Mouse (Mus musculus) hindbrain, embryonic 13.5 days (tissue): ENCODE data around the gene Gpc5. TPM values are rescaled to one million over a fixed set of nuclear protein-coding genes. Genes with fewer than 3 reads are reported as not detected.

ENCODE experiments used
- ATAC-seq: fragments of 200-750 bp; cut with Nextera tagmentation; 2 replicates; pipeline ENCODE4 v1.8.0; 2017; ENCODE audit warnings: moderate TSS enrichment; ENCODE audit not compliant: low FRiP score
- H3K27ac ChIP-seq: fragments of 300-500 bp; sonication (generic); 2 replicates; pipeline ENCODE4 v1.5.1; 2015; ENCODE audit warnings: inconsistent platforms, mild to moderate bottlenecking, moderate library complexity
- H3K27me3 ChIP-seq: fragments of 300-500 bp; sonication (generic); 2 replicates; pipeline ENCODE4 v1.6.1; 2015; ENCODE audit warnings: mild to moderate bottlenecking, inconsistent platforms
- H3K36me3 ChIP-seq: fragments of 300-500 bp; sonication (generic); 2 replicates; pipeline ENCODE4 v1.6.1; 2015; ENCODE audit warnings: mild to moderate bottlenecking, inconsistent platforms
- H3K4me1 ChIP-seq: fragments of 300-500 bp; sonication (generic); replicated peaks from 2 replicates; pipeline ENCODE4 v1.6.1; 2015; ENCODE audit warnings: inconsistent platforms
- H3K4me2 ChIP-seq: fragments of 300-500 bp; sonication (generic); 2 replicates; pipeline ENCODE4 v1.6.1; 2015; ENCODE audit warnings: inconsistent platforms, mild to moderate bottlenecking, moderate library complexity
- H3K4me3 ChIP-seq: fragments of 300-500 bp; sonication (generic); 2 replicates; pipeline ENCODE4 v1.5.1; 2015; ENCODE audit warnings: mild to moderate bottlenecking, inconsistent platforms
- H3K9ac ChIP-seq: fragments of 300-500 bp; sonication (generic); 2 replicates; pipeline ENCODE4 v1.6.1; 2015; ENCODE audit warnings: mild to moderate bottlenecking, inconsistent platforms
- H3K9me3 ChIP-seq: fragments of 300-500 bp; sonication (generic); 2 replicates; pipeline ENCODE4 v1.6.1; 2016; ENCODE audit warnings: inconsistent platforms
- WGBS: fragments of 180-500 bp; shearing (Covaris S2); methylation state at CpG from one replicate; pipeline ENCODE4 v1.1.7; 2015; 5-methylcytosine and 5-hydroxymethylcytosine counted together
- polyA plus RNA-seq: library from polyadenylated mRNA; unstranded; fragments of >200 nt; fragmentation: Nextera tagmentation; extraction: Ambion mirVana; gene quantifications from 2 replicates; pipeline ENCODE4 v1.2.1, GENCODE M21; 2015

The Gpc5 gene
- polyA plus RNA-seq, 1 experiment from 2014 or later = 3.9 TPM

DNA sequence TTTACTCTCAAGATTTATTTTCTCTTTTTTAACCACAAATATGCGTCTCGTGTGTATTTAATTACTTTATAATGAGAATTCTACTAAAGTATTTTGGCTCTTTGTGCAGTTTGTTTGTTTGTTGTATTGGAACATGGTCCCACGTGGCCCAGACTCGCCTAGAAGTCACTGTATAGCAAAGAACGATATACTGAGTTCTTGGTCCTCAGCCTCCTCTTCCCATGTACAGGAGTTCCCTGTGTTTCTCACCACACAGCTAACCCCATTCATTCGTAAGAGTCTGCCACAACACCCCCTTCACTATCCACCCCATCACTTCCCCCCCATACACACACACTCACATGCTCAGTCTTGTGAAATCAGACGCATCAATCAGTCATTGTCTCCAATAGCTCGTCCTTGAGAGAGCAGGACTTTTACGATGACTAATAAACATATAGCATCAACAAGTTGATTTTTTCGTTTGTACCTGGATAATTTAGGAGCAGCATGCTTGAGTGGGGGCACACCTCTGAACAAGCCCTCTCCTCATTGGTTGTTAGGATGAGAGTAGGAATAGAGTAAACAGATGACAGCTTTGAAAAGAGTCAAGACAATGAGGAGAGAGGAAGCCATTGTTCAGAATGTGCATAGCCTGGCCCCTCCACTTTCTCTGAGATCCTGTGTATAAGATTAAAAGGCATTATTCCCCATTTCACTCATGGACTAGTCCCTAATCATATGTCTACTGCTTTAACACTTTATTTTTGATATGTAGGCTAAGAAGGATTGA, 740.0 kb downstream of the Gpc5 start:
- 78% methylated on average over 10 of the region's 10 CpGs for WGBS
- no peak overlapping the region for H3K27ac ChIP-seq
- no peaks in the 10 kb centered on the region for H3K9me3 ChIP-seq
- H3K36me3 ChIP-seq = no peaks in the 10 kb centered on the region
- no peaks in the 10 kb centered on the region for H3K27me3 ChIP-seq
- H3K4me3 ChIP-seq = no peak overlapping the region
- H3K9ac ChIP-seq = no peak overlapping the region
- no peak for ATAC-seq
- H3K4me2 ChIP-seq = no peak overlapping the region
- H3K4me1 ChIP-seq = 0 out of 2 replicates have a peak, but pooled peaks cover 3% of the 10 kb centered on the region

DNA sequence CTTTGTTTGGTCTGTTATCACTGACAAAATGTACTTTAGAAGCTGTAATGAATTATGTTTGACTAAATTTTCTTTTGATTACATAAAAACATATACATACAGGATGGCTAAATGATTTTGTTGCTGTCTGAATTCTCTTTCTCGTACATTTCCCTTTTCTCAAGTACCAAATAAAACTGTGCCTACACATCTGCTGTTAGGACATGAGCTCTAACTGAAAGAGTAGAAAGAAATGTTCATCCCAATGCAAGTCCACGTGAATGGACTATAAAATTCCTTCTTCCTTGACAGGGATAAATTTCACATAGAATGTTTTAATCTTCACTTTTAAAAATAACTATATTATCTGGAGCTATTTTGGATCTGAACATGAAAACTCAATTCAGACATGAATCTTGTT, 751.8 kb downstream of the Gpc5 start:
- no peaks in the 10 kb centered on the region for H3K9me3 ChIP-seq
- H3K4me3 ChIP-seq = no peak overlapping the region
- H3K9ac ChIP-seq = no peak overlapping the region
- no peak overlapping the region for H3K4me2 ChIP-seq
- WGBS = 87% methylated on average over 2 of the region's 2 CpGs
- no peaks in the 10 kb centered on the region for H3K36me3 ChIP-seq
- no peaks in the 10 kb centered on the region for H3K27me3 ChIP-seq
- H3K4me1 ChIP-seq = no peaks in the 10 kb centered on the region
- ATAC-seq = no peak
- H3K27ac ChIP-seq = no peak overlapping the region

GRCm38 (mm10) chr14:115844773-115845427, 752.9 kb downstream of the Gpc5 start:
- Histone ChIP-seq H3K4me3 (no peak overlapping the region), H3K27ac (no peak overlapping the region), H3K9me3 (no peaks in the 10 kb centered on the region), H3K36me3 (no peaks in the 10 kb centered on the region), H3K9ac (no peak overlapping the region), H3K27me3 (no peaks in the 10 kb centered on the region), H3K4me2 (no peak overlapping the region), H3K4me1 (no peaks in the 10 kb centered on the region)
- ATAC-seq = no peak
- WGBS = 67% methylated on average over 1 of the region's 1 CpGs

GRCm38 (mm10) chr14:115869127-115869526, 777.1 kb downstream of the Gpc5 start:
- no peaks in the 10 kb centered on the region for H3K27me3 ChIP-seq
- H3K4me2 ChIP-seq = no peak overlapping the region
- H3K9ac ChIP-seq = no peak overlapping the region
- no peak overlapping the region for H3K4me3 ChIP-seq
- no peak for ATAC-seq
- no peaks in the 10 kb centered on the region for H3K4me1 ChIP-seq
- H3K36me3 ChIP-seq = no peaks in the 10 kb centered on the region
- H3K27ac ChIP-seq = no peak overlapping the region
- WGBS = 81% methylated on average over 3 of the region's 3 CpGs
- H3K9me3 ChIP-seq = no peaks in the 10 kb centered on the region

- Histone ChIP-seq H3K9me3 (no peaks in the 10 kb centered on the region), H3K27ac (no peak overlapping the region)
- WGBS = 92% methylated on average over 1 of the region's 1 CpGs
These were observed 884.0 kb downstream of the Gpc5 start for GRCm38 (mm10) chr14:115976062-115976461.

DNA sequence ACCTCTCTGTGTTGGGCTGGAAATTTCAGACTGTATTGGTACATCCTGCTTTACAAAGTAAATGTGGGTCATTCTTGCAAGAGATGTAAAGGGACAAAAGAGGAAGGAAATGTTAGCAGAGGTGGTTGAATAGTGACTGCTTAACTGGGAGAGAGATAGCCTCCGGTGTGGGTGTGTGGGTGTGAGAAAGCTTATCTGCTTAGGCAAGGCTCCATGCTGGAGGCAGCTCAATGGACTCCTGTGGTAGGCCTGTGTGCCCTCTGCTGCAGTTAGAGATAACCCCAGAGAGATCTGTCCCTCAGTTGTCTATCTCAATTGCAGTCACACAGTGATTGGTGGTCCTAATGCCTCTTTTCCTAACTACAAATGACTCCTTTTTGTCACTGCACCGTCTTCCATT, 887.2 kb downstream of the Gpc5 start:
- Histone ChIP-seq H3K9ac (no peak overlapping the region), H3K27me3 (no peaks in the 10 kb centered on the region), H3K27ac (no peak overlapping the region), H3K9me3 (no peaks in the 10 kb centered on the region), H3K36me3 (no peaks in the 10 kb centered on the region), H3K4me3 (no peak overlapping the region), H3K4me2 (no peak overlapping the region), H3K4me1 (no peaks in the 10 kb centered on the region)
- no peak for ATAC-seq
- 74% methylated on average over 2 of the region's 2 CpGs for WGBS

More at GRCm38 (mm10) chr14:115976062-115976461, 884.0 kb downstream of the Gpc5 start:
- Histone ChIP-seq H3K9ac (no peak overlapping the region), H3K36me3 (no peaks in the 10 kb centered on the region), H3K4me3 (no peak overlapping the region), H3K4me1 (no peaks in the 10 kb centered on the region), H3K4me2 (no peak overlapping the region), H3K27me3 (no peaks in the 10 kb centered on the region)
- no peak for ATAC-seq

DNA sequence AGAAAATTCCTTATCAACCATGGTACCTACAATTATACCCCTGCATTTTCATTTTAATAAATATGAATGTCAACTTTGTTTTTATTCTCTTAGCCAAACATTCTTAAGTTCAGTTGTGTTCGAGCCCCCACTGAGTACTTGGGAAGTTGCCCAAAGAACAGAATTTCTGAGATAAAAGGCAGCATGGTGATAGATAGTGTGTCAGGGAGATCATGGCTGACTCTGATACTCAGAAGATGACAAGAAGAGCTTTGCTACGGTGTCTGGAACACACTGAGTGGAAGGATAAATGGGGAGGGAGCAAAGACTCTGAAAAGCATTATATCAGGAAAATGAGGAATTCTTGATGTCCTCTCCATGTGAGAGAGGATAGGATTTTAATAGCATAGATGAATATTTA, 898.7 kb downstream of the Gpc5 start:
- no peaks in the 10 kb centered on the region for H3K27me3 ChIP-seq
- 60% methylated on average over 2 of the region's 2 CpGs for WGBS
- ATAC-seq = no peak
- H3K4me1 ChIP-seq = no peaks in the 10 kb centered on the region
- H3K4me3 ChIP-seq = no peak overlapping the region
- no peaks in the 10 kb centered on the region for H3K36me3 ChIP-seq
- no peak overlapping the region for H3K4me2 ChIP-seq
- H3K27ac ChIP-seq = no peak overlapping the region
- no peaks in the 10 kb centered on the region for H3K9me3 ChIP-seq
- no peak overlapping the region for H3K9ac ChIP-seq

DNA sequence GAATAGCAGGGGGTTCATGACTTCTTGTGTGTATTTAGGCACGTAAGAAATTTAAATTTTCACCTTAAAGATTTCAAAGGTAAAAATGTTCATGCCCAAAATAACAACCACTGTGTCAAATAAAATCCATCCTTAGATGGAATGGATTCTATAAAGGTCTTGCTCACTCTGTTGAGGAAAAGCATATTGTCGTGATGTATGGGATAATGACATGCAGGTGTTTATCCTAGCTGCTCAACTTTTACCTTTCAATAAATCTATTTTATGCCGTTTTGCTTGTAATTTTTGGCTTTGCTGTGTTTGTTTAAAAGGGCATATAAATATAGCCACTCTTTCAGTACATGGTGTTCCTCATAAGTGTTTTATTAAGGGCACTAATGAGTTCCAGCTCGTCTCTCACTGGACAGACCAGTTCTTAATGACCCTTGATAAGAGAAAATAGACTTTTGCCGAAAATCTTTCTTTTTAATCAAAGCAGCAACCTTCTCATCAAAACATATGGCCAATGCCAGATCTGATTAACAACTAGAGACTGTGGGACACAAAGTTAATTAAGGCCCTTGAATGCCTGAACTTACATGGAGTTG, 901.6 kb downstream of the Gpc5 start:
- WGBS = 69% methylated on average over 5 of the region's 5 CpGs
- no peak for ATAC-seq
- H3K36me3 ChIP-seq = no peaks in the 10 kb centered on the region

DNA sequence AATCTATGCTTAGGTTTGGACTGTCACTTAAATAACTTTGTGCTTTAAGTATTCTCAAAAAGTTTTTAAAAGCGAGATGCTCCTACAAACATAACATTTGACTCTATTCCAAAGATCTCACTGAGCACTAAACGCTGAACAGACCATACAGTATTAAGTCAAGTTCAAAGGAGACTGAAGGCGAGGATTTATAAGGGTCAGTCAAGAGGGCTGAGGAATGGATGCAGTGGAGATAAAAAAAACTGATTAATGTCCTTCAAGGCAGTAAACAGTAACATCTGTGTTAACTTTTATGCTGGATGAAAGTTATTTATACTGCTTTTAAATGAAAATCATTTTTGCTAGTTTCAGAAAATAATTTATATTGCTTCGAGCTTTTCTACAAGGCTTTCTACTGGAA, 906.9 kb downstream of the Gpc5 start:
- no peak for ATAC-seq
- no peaks in the 10 kb centered on the region for H3K27me3 ChIP-seq
- H3K4me3 ChIP-seq = no peak overlapping the region
- no peak overlapping the region for H3K27ac ChIP-seq
- H3K4me1 ChIP-seq = no peaks in the 10 kb centered on the region
- WGBS = 86% methylated on average over 4 of the region's 4 CpGs
- no peak overlapping the region for H3K9ac ChIP-seq
- no peak overlapping the region for H3K4me2 ChIP-seq
- H3K9me3 ChIP-seq = no peaks in the 10 kb centered on the region
- H3K36me3 ChIP-seq = no peaks in the 10 kb centered on the region

More for the DNA sequence above, 901.6 kb downstream of the Gpc5 start:
- no peak overlapping the region for H3K4me3 ChIP-seq
- H3K27ac ChIP-seq = no peak overlapping the region
- no peaks in the 10 kb centered on the region for H3K27me3 ChIP-seq
- no peaks in the 10 kb centered on the region for H3K4me1 ChIP-seq
- no peaks in the 10 kb centered on the region for H3K9me3 ChIP-seq
- H3K9ac ChIP-seq = no peak overlapping the region
- H3K4me2 ChIP-seq = no peak overlapping the region

- H3K4me3 ChIP-seq = no peak overlapping the region
- no peak overlapping the region for H3K4me2 ChIP-seq
- H3K27ac ChIP-seq = no peak overlapping the region
- WGBS = 88% methylated on average over 4 of the region's 4 CpGs
- no peaks in the 10 kb centered on the region for H3K27me3 ChIP-seq
- H3K9ac ChIP-seq = no peak overlapping the region
- no peaks in the 10 kb centered on the region for H3K4me1 ChIP-seq
- no peaks in the 10 kb centered on the region for H3K36me3 ChIP-seq
- no peak for ATAC-seq
- H3K9me3 ChIP-seq = no peaks in the 10 kb centered on the region
These were observed 995.0 kb downstream of the Gpc5 start for GRCm38 (mm10) chr14:116087010-116087409.

DNA sequence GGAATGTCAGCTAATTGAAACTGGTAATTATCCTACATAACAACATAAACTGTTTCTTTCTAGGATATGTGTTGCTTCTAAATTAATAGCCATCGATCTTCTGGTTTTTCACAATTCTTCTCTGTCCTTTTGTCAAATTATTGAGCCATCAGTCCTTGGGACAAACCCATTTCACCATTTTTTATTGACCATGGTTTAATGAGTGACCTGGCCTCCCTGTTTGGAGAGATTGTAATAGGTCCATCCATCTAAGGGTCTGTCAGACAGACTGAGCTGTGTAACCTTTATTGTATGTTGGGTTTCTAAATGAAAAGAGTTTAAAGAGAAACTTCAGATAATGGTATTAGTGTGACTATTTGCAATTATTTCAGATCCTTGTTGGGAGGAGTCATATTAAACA, 1035.9 kb downstream of the Gpc5 start:
- Histone ChIP-seq H3K36me3 (no peaks in the 10 kb centered on the region), H3K4me2 (no peak overlapping the region), H3K9me3 (no peaks in the 10 kb centered on the region), H3K27ac (no peak overlapping the region), H3K9ac (no peak overlapping the region), H3K27me3 (no peaks in the 10 kb centered on the region), H3K4me1 (no peaks in the 10 kb centered on the region), H3K4me3 (no peak overlapping the region)
- no peak for ATAC-seq
- WGBS = 44% methylated on average over 1 of the region's 1 CpGs

- ATAC-seq = no peak
- Histone ChIP-seq H3K4me2 (no peak overlapping the region), H3K27me3 (no peaks in the 10 kb centered on the region), H3K9ac (no peak overlapping the region), H3K4me3 (no peak overlapping the region), H3K4me1 (no peaks in the 10 kb centered on the region), H3K27ac (no peak overlapping the region), H3K9me3 (no peaks in the 10 kb centered on the region), H3K36me3 (no peaks in the 10 kb centered on the region)
- 26% methylated on average over 5 of the region's 5 CpGs for WGBS
These were observed 1045.3 kb downstream of the Gpc5 start for GRCm38 (mm10) chr14:116137330-116137729.

- Histone ChIP-seq H3K4me2 (no peak overlapping the region), H3K36me3 (no peaks in the 10 kb centered on the region), H3K9ac (no peak overlapping the region), H3K4me3 (no peak overlapping the region), H3K9me3 (no peaks in the 10 kb centered on the region), H3K27ac (no peak overlapping the region), H3K4me1 (no peaks in the 10 kb centered on the region), H3K27me3 (no peaks in the 10 kb centered on the region)
- ATAC-seq = no peak
- 73% methylated on average over 1 of the region's 1 CpGs for WGBS
These were observed 1045.8 kb downstream of the Gpc5 start for GRCm38 (mm10) chr14:116137772-116138171.
